Mouse (Mus musculus): ENCODE measurements at regions not wholly inside any gene's neighbourhood (a gene's known extent, or its start where the extent isn't known, plus 50 kb on each side); places are given as distances from the start of the nearest gene placed in this dataset.

DNA sequence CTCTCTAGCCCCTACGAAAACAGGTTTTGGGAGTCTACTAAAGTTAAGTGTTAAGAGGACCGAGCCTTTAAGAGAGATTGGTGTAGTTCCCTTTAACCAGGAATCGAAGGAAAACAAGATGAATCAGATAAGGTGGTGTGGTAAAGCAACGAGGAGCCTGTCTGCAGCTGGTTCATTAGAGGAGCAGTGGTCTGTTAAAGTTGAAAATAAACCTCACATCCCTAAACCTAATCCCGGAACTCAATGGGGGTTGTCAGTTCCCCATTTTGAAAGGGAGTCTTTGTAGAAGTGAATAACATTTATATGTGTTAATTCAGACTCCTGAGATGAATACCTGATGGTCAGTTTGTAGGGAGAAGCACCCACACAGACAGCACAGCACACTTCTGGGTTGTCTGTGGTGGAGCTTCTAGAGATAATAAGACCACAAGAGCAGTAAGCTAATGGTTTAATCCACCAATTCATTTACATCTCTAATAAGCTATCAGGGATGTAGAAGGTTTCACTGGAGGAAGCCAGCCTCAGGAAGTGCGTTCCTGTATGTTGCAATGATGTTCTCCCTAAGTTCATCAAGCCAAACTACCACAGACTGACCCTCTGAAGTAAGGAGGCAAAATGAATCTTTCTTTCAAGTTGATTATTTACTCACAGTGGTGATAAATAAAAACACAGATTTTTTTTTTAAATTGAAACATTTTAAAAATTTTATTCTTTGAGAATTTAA lies 318.9 kb upstream of the Nrp1 start:
- TF ChIP-seq POLR2A (IDR thresholded peaks at IDR 0.05; ENCODE audit: borderline replicate concordance, insufficient read depth, low read length) = no peak
- TF ChIP-seq CTCF (IDR thresholded peaks at IDR 0.05; ENCODE audit: borderline replicate concordance, insufficient read depth, low read depth, low read length) = no peak
